Mouse (Mus musculus) MEL (cell line): ENCODE measurements around the gene Ankrd34c.

Experiments
- CHD2 ChIP-seq: IDR thresholded peaks from 2 replicates; pipeline ENCODE4 v1.6.1; 2011; ENCODE audit warnings: low read length, improper control_type of control experiment
- GATA1 ChIP-seq: IDR thresholded peaks from 2 replicates; pipeline ENCODE4 v1.6.1; 2011; ENCODE audit warnings: low read depth, low read length, improper control_type of control experiment
- MAFK ChIP-seq: IDR thresholded peaks from 2 replicates; pipeline ENCODE4 v1.6.1; 2011; ENCODE audit warnings: low read depth, mild to moderate bottlenecking, low read length, improper control_type of control experiment, borderline replicate concordance
- MAZ ChIP-seq: IDR thresholded peaks from 2 replicates; pipeline ENCODE4 v1.6.1; 2012; ENCODE audit warnings: low read depth, mild to moderate bottlenecking, inconsistent platforms, low read length, improper control_type of control experiment
- MEF2A ChIP-seq: IDR thresholded peaks from 2 replicates; pipeline ENCODE4 v1.6.1; 2014; ENCODE audit warnings: low read depth, mild to moderate bottlenecking, inconsistent platforms, low read length, improper control_type of control experiment; ENCODE audit not compliant: poor library complexity, insufficient replicate concordance, severe bottlenecking; ENCODE audit errors: extremely low read depth
- NRF1 ChIP-seq: IDR thresholded peaks from 2 replicates; pipeline ENCODE4 v1.6.1; 2014; ENCODE audit warnings: low read depth, mild to moderate bottlenecking, inconsistent platforms, low read length, improper control_type of control experiment, moderate library complexity; ENCODE audit not compliant: poor library complexity, insufficient read depth, severe bottlenecking
- RAD21 ChIP-seq: IDR thresholded peaks from 2 replicates; pipeline ENCODE4 v1.6.1; 2011; ENCODE audit warnings: mild to moderate bottlenecking, low read depth, low read length, improper control_type of control experiment
- TCF12 ChIP-seq: IDR thresholded peaks from 2 replicates; pipeline ENCODE4 v1.6.1; 2014; ENCODE audit warnings: low read depth, mild to moderate bottlenecking, inconsistent platforms, low read length, improper control_type of control experiment, moderate library complexity

GRCm38 (mm10) chr9:89705197-89705533 is 33.1 kb downstream of the Ankrd34c start:
- TF ChIP-seq MAFK (no peak), MAZ (0 out of 2 replicates have a peak, but pooled peaks have one; percentile 54), TCF12 (no peak), CHD2 (no peak), MEF2A (no peak), RAD21 (no peak), NRF1 (no peak), GATA1 (no peak)
